8 mouse cellular contexts compared by ENCODE assay signal in the genomic region with DNA sequence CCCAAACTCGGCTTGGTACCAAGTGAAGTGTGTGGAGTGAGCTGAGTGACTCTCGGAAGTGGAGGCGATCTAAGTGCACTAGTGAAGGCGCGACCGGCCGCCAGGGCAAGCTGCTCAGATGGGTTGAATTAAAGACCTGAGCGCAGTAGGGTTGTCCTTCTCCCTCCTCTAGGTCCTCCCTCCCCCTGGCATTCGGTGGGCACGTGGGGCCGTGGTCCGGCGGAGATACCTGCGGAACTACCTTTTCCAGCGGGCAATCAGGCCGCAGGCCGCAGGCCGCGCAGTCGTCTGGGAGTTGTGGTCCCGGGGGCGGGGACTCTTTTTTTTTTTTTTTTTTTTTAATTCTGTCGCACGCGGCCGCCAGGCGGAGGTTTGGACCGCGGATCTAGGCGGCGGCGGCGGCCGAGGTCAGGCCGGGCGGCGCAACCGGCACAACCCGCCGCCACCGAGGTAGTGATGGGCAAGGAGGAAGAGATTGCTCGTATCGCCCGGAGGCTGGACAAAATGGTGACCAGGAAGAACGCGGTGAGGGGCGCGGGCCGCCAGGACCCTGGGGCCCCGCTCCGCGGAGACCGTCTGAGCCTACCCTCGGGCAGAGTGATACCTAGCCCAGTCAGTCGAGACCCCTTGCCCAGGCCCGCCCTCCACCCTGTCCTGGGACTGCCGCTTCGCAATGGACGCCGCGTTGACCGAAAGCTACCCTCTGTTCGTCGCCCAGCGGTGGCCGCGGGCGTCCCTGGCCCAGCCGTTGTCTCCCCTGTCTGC. TPM values are rescaled to one million over a fixed set of nuclear protein-coding genes. Genes with fewer than 3 reads are reported as not detected.
DNase-seq lines count a peak whose midpoint lies in the region; ATAC-seq lines count a peak whose summit lies in the region.

A gene (plus strand): TSS at position 360 of the 765 bp plus-strand sequence.

- no peaks in the 10 kb centered on the region for H3K9me3 ChIP-seq in limb, embryonic 13.5 days
- no peaks in the 10 kb centered on the region for H3K9me3 ChIP-seq in midbrain, embryonic 14.5 days (ENCODE audit: control insufficient read depth, low read length)

- no peaks in the 10 kb centered on the region for H3K27me3 ChIP-seq in limb, embryonic 13.5 days
- no peaks in the 10 kb centered on the region for H3K27me3 ChIP-seq in midbrain, embryonic 14.5 days (ENCODE audit: control insufficient read depth, insufficient read depth, low read length)

- peaks cover 7% of the 10 kb centered on the region; the same call in 1 of the 2 replicates for H3K36me3 ChIP-seq in limb, embryonic 13.5 days
- no peaks in the 10 kb centered on the region for H3K36me3 ChIP-seq in midbrain, embryonic 14.5 days (ENCODE audit: control insufficient read depth, insufficient read depth, low read length)

- H3K4me3 ChIP-seq in limb, embryonic 13.5 days, result peak within 1 kb of the TSS; percentile 70
- H3K4me3 ChIP-seq in midbrain, embryonic 14.5 days (replicated peaks; ENCODE audit: low read depth, low read length), result peak within 1 kb of the TSS; percentile 63

- DNase-seq in urinary bladder, adult 18-20 months (ENCODE audit: low spot score in 2 of 2), result peak; percentile 55 to 74
- no peak for DNase-seq in urinary bladder, postnatal 10 days (ENCODE audit: low spot score)
- peak; percentile 76 for DNase-seq in embryo, embryonic 9.5 days (ENCODE audit: extremely low spot score)
- peak; percentile 79 to 84 for DNase-seq in heart, adult 18-20 months
- DNase-seq in kidney, adult 18-20 months, result peak; percentile 83
- DNase-seq in midbrain, embryonic 14.5 days, result peak; percentile 85
- peak; percentile 56 to 69 for DNase-seq in spleen, postnatal 10 days (ENCODE audit: low spot score in 2 of 2)

- under 1% methylated on average over 64 of the region's 69 CpGs for WGBS in limb, embryonic 13.5 days
- WGBS in midbrain, embryonic 14.5 days, result under 1% methylated on average over 59 of the region's 69 CpGs

- H3K4me1 ChIP-seq in limb, embryonic 13.5 days, result peaks cover 22% of the 10 kb centered on the region
- peaks cover 12% of the 10 kb centered on the region for H3K4me1 ChIP-seq in midbrain, embryonic 14.5 days (ENCODE audit: control insufficient read depth, insufficient read depth, low read length)

- H3K4me2 ChIP-seq in limb, embryonic 13.5 days (replicated peaks), result peak within 1 kb of the TSS; percentile 90
- H3K4me2 ChIP-seq in midbrain, embryonic 14.5 days (ENCODE audit: low read length), result peak within 1 kb of the TSS; percentile 93

- no peak within 1 kb of the TSS; the same call in 1 of the 2 replicates for H3K27ac ChIP-seq in limb, embryonic 13.5 days
- H3K27ac ChIP-seq in midbrain, embryonic 14.5 days (replicated peaks; ENCODE audit: low read depth, low read length), result peak within 1 kb of the TSS; percentile 64

- H3K9ac ChIP-seq in limb, embryonic 13.5 days, result peak within 1 kb of the TSS; percentile 88
- H3K9ac ChIP-seq in midbrain, embryonic 14.5 days (replicated peaks; ENCODE audit: low read length), result peak within 1 kb of the TSS; percentile 89

- ATAC-seq in limb, embryonic 13.5 days (ENCODE audit: low FRiP score, low read depth), result peak; percentile 55
- peak; percentile 71 for ATAC-seq in midbrain, embryonic 14.5 days (ENCODE audit: low FRiP score, low TSS enrichment)

RNA-seq across cellular contexts. Expression of the gene that starts here (rescaled TPM):
- 1 to 10 TPM; 5.1 to 5.8 TPM for total RNA-seq in heart, adult 18-20 months (2021)
- polyA plus RNA-seq in limb, embryonic 13.5 days (2015; fragmentation: Nextera tagmentation; extraction: Ambion mirVana), result 33.3 and 34.3 TPM in 2 replicates
- 37.4 and 44.9 TPM in 2 replicates for polyA plus RNA-seq in midbrain, embryonic 14.5 days (2014; fragmentation: Nextera tagmentation; extraction: Ambion mirVana)
